Mouse (Mus musculus): ENCODE results near the gene Nme4.

Gene Nme4

GRCm38 (mm10) chr17:26066488-26067020 lies 28.8 kb downstream of the Nme4 start:
- no peak for DNase-seq (ENCODE audit: low read depth, low spot score)

DNA sequence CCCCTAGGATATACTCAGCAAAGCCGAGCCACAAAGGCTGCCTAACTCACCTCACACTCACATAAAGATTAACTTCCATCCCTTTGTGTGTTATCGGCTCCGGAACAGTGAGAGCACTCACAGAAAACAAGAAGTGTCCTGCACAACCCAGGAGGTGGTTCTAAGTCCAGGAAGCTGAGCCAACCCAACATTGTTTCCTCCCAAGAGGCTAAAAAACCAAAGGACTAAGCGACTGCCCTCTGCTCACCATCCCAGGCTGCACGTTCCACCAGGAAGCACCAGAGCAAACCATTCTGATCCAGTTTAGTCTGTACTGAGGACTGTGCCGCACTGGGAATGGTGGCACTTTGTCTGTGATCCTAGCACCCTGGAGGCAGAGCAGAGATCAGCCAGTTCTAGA lies 30.5 kb downstream of the Nme4 start:
- DNase-seq (ENCODE audit: low read depth, low spot score): no peak

GRCm38 (mm10) chr17:26057787-26058567 lies 37.4 kb downstream of the Nme4 start:
- DNase-seq (ENCODE audit: low read depth, low spot score): no peak

DNA sequence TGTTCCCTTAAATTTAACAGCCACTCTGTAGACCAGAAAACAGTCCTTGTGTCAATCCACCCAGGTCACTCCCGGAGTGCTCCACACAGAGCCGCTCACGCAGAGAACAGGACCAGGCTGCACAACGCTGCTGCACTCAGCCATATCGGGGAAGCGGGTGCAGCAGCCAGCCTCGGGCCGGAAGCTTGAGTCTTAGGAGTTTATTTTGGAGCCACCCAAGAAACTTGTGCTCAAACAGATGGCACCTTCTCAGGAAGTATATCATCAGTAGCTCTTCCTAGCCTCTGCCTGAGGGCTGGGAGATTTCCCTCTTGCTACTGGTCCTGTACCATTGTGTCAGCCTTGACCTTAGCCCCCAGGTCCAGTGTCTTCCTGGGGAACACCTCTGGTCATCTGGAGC lies 38.1 kb downstream of the Nme4 start:
- no peak for DNase-seq (ENCODE audit: low read depth, low spot score)

DNA sequence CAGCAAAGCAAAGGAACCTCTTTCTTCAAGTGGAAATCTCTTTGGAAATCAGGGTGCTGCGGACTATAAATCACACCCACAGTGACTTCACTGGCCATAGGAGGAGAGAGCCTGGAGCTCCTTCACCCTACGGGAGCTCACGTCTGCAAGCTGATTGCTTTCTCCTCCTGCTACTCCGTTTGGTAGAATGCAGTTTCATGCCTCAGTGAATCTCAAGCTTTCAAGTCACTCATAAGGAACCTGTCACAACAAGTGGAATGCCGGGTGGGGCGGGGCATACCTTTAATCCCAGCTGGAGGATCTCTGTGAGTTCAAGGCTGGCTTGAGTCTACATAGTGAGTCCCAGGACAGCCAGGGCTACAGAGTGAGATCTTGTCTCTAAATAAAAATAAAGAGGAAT lies 40.2 kb downstream of the Nme4 start:
- peak; percentile 48 for DNase-seq (ENCODE audit: low read depth, low spot score)

GRCm38 (mm10) chr17:26054133-26054845 lies 41.1 kb downstream of the Nme4 start:
- peak; percentile 54 for DNase-seq (ENCODE audit: low read depth, low spot score)

DNA sequence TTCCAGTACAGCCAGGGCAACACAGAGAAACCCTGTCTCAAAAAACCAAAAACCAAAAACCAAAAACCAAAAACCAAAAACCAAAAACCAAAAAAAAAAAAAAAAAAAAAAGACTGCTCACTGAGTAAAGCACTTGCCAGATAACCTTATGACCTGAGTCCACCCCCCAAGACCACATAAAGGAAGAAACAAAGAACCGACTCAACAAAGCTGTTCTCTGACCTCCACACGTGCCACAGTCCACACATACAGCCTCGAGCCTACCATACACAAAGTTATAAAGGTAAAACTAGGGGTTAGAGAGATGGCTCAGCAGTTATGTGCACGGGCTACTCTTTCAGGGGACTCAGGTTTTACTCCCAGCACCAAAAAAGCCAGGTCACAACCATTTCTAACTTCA lies 42.7 kb downstream of the Nme4 start:
- DNase-seq (ENCODE audit: low read depth, low spot score): no peak

DNA sequence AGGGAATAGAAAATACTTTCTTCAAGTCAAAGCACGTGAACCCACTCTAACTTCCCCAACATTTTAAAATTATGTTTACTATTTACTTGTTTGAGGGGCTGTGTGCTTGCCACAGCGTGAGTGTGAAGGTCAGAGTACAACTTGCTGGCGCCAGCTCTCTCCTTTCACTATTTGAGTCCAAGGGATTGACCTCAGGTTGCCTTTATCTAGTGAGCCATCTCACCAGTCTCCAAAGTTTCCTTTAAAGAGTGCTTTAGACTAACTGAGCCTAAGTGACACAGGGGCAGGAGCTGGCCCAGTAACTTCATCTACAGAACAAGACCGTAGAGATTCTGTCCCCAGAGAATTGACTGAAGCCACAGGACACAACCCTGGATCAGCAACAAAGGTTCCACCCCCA lies 43.3 kb downstream of the Nme4 start:
- no peak for DNase-seq (ENCODE audit: low read depth, low spot score)

DNA sequence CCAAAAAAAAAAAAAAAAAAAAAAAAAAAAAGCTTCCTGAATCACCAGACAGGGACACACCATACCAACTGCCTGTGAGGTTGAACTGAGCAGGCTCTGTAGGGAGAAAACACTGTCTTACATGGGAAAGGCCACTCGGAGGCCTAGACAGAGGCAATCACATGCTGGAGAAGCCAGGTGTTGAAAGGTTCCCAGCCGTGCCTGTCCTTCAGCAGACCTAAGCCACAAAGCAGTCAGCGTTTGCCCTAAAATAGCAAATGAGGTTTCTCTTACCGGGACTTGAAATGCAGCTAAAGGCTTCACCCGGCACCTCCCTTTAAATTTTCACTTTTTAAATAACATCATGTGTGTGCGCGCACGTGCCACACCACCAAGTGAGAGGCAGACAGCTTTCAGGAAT lies 47.3 kb downstream of the Nme4 start:
- no peak for DNase-seq (ENCODE audit: low read depth, low spot score)

DNA sequence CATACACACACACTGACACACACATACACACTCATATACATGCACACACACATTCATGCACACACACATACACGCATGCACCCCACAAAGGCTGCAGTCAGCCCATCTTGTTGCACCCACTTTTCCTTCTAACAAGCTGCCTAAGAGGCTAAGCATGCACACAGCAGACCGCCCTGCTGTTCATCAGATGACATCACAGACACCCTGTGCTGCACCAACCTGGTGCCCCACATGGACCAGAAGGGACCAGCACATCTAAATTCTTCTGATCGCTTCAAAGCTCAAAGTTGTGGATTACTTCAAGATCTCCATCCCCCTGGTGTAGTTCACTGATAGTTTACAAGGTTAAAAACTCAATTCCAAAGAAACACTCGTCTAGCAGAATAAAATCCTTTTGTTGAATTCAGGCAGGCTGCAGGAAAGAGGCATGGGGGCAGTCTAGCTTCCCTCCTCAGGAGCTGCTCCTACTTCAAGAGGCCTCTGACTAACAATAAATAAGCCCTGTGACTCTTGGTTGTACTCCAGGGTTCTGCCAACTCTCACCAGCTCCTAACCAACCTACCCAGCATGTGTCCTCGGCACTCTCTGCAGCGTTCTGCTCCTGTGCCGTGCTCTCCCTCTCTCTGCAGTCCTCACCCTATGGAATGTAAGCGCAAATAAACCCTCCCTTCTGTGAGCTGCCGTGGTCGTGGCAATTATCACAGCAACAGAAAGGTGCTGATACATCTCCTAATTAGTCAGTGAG lies 49.0 kb downstream of the Nme4 start:
- no peak for DNase-seq (ENCODE audit: low read depth, low spot score)

- DNase-seq (ENCODE audit: low read depth, low spot score): no peak
Measured at GRCm38 (mm10) chr17:26045285-26045684, 50.1 kb downstream of the Nme4 start.

- no peak for DNase-seq (ENCODE audit: low read depth, low spot score)
Measured at GRCm38 (mm10) chr17:26043249-26043636, 52.2 kb downstream of the Nme4 start.

DNA sequence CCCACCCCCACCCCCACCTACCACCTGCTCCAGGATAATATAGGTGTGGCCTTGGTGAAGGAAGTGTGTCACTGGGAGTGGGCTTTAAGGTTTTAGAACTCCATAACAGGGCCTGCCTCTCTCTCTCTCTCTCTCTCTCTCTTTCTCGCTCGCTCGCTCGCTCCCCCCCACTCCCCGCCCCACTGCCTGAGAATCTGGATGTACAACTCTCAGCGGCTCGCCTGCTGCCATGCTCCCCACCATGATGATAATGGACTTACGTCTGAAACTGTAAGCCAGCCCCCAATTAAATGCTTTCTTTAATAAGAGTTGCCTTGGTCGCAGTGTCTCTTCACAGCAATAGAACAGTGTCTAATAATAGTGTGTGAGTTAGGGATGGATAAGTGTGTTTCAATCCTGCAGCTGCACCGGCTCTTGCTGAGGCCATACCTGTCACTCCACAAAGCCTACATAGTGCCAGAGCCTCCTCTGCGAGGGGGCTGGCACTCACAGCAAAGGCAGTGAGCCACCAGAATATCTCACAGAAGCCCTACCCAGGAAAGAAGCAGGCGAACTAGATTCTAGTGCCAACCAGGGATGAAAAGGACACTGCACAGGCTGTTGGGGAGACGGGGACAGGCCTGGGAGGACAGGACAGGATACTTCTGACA lies 52.7 kb downstream of the Nme4 start:
- DNase-seq (ENCODE audit: low read depth, low spot score): no peak
